Mouse (Mus musculus): ENCODE measurements around the gene Cd3g.

The Cd3g gene

DNA sequence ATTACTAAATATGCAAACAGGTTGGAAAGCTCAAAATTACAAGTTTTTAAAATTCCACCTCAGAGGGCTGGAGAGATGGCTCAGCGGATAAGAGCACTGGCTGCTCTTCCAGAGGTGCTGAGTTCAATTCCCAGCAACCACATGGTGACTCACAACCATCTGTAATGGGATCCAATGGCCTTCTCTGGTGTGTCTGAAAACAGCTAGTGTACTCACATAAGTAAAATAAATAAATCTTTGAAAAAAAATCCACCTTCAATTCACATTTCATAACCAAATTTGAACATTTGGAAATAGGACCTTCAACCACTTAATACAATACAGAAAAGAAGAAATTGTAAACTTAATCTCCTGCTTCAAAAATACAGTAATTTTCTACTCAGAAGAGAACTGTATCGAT is 60.6 kb downstream of the Cd3g start:
- in situ Hi-C loops (cut with MseI, MboI), result no loop called here

Measured in mouse trophoblast stem cell (cell line).